Comparison of ENCODE assay signal across 16 mouse cellular contexts in the genomic region with DNA sequence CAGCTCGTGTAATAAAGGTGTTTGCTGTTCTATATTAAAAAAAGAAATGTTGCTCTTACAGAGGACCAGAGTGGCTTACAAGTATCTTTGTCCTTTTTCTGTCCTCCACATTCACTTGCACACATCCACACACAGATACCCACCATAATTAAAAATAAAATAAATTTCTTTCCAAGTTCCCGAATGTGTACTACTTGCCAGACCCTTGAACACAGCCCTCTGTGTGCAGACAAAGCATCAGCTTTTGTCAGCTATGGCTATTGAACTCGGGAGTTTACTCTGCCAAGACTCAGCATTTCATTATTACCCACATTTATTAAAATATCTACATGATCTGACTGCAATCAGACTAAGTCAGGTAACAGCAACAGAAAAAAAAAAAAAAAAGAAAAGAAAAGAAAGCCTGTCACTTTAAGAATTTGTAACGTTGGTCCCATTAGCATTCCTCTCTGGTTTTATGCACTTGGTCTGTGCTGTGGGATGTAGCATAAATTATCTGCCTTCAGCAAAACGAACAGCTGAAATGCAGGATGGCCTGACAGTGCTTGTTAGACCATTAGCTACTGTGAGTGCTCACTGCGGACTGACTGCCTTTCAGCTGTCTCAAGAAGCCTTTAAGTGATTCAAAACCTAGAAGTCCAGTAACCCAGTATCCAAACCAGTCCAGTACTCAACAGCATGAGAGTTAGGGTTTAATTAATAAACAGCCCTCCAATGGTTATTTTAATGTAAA. TPM values are rescaled to one million over a fixed set of nuclear protein-coding genes. Genes with fewer than 3 reads are reported as not detected.
DNase-seq lines count a peak whose midpoint lies in the region; ATAC-seq lines count a peak whose summit lies in the region.
"Had no signal": no experiment of that assay in that cellular context is flagged by ENCODE, and none has a peak within 500 bp of the region (broad histone marks: within the 10 kb centered on the region; RNA-seq: fewer than 3 reads in every experiment).

No protein-coding gene starts in this region.

- H3K36me3 ChIP-seq in hindbrain, embryonic 11.5 days (ENCODE audit: control insufficient read depth, insufficient read depth, low read length), result no peaks in the 10 kb centered on the region
- no peaks in the 10 kb centered on the region for H3K36me3 ChIP-seq in midbrain, embryonic 13.5 days
- H3K36me3 ChIP-seq: stomach, embryonic 15.5 days had no signal

- H3K9ac ChIP-seq in hindbrain, embryonic 11.5 days (ENCODE audit: low read depth, low read length), result no peak overlapping the region
- H3K9ac ChIP-seq in midbrain, embryonic 13.5 days (replicated peaks), result 0 out of 2 replicates have a peak overlapping the region, but pooled peaks have one; percentile 19
- H3K9ac ChIP-seq: stomach, embryonic 15.5 days had no signal

- H3K4me2 ChIP-seq in hindbrain, embryonic 11.5 days (replicated peaks; ENCODE audit: low read depth, low read length), result no peak overlapping the region
- no peak overlapping the region for H3K4me2 ChIP-seq in midbrain, embryonic 13.5 days (replicated peaks)
- H3K4me2 ChIP-seq: liver, embryonic 11.5 days; stomach, embryonic 15.5 days had no signal

- no peaks in the 10 kb centered on the region for H3K9me3 ChIP-seq in hindbrain, embryonic 11.5 days (ENCODE audit: control insufficient read depth, low read length)
- no peaks in the 10 kb centered on the region for H3K9me3 ChIP-seq in midbrain, embryonic 13.5 days
- H3K9me3 ChIP-seq: stomach, embryonic 15.5 days had no signal

- no peaks in the 10 kb centered on the region for H3K4me1 ChIP-seq in hindbrain, embryonic 11.5 days (replicated peaks; ENCODE audit: control insufficient read depth, insufficient read depth, low read length)
- H3K4me1 ChIP-seq in midbrain, embryonic 13.5 days (replicated peaks), result peaks cover 22% of the 10 kb centered on the region
- H3K4me1 ChIP-seq: stomach, embryonic 15.5 days had no signal

- H3K27me3 ChIP-seq in hindbrain, embryonic 11.5 days (ENCODE audit: control insufficient read depth, insufficient read depth, low read length), result no peaks in the 10 kb centered on the region
- H3K27me3 ChIP-seq in midbrain, embryonic 13.5 days, result 0 out of 2 replicates have a peak, but pooled peaks cover 5% of the 10 kb centered on the region

- no peak overlapping the region for H3K4me3 ChIP-seq in hindbrain, embryonic 11.5 days (ENCODE audit: low read depth, low read length)
- H3K4me3 ChIP-seq in midbrain, embryonic 13.5 days (replicated peaks), result no peak overlapping the region
- H3K4me3 ChIP-seq: stomach, embryonic 15.5 days had no signal

- peak; percentile 11 for DNase-seq in layer of hippocampus, adult 11-12 months (ENCODE audit: low spot score)
- DNase-seq in layer of hippocampus, postnatal 25 days (ENCODE audit: extremely low spot score in 1 of 2, low spot score in 1 of 2), result no peak
- peak; percentile 32 for DNase-seq in brain, embryonic 18.5 days (ENCODE audit: low read depth, low spot score)
- DNase-seq in hindbrain, embryonic 11.5 days (ENCODE audit: low spot score), result peak; percentile 49
- no peak for DNase-seq in urinary bladder, postnatal 36 days (ENCODE audit: low spot score in 2 of 2)
- no peak for DNase-seq in lung, adult 18-20 months
- DNase-seq in gastrocnemius, postnatal 36 days, result no peak
- DNase-seq: cerebellum, postnatal 14 days; heart, adult 11 months; heart, postnatal 4 days; kidney, postnatal 4 days had no signal

- 28% methylated on average over 6 of the region's 6 CpGs for WGBS in hindbrain, embryonic 11.5 days
- WGBS in midbrain, embryonic 13.5 days, result 16% methylated on average over 6 of the region's 6 CpGs

- peak; percentile 84 for ATAC-seq in hindbrain, embryonic 11.5 days (ENCODE audit: low FRiP score)
- ATAC-seq in midbrain, embryonic 13.5 days, result peak; percentile 93
- ATAC-seq: CD4-positive, CD25-positive, alpha-beta regulatory T cell, adult 4 months had no signal

- H3K27ac ChIP-seq in hindbrain, embryonic 11.5 days (ENCODE audit: low read depth, low read length), result no peak overlapping the region
- peak overlapping the region; percentile 79 for H3K27ac ChIP-seq in midbrain, embryonic 13.5 days
- H3K27ac ChIP-seq: stomach, embryonic 15.5 days had no signal

- intact Hi-C loops in gastrocnemius, postnatal 36 days (cut with DNase I), result no loop called here

RNA-seq across cellular contexts. Expression of a gene that starts 39.0 kb away (rescaled TPM):
- total RNA-seq in layer of hippocampus, postnatal 25 days (2021), result not detected
- 4.0 and 4.1 TPM in 2 replicates for polyA plus RNA-seq in hindbrain, embryonic 11.5 days (2014; fragmentation: Nextera tagmentation; extraction: Ambion mirVana)
- polyA plus RNA-seq in midbrain, embryonic 13.5 days (2015; fragmentation: Nextera tagmentation; extraction: Ambion mirVana), result 0.07 and 0.09 TPM in 2 replicates
- total RNA-seq in gastrocnemius, postnatal 36 days (2021), result under 1 TPM; 0.13 to 0.15 TPM
- polyA plus RNA-seq: CD4-positive, CD25-positive, alpha-beta regulatory T cell, adult 4 months had no signal

RNA-seq across cellular contexts. Expression of a gene that starts 45.6 kb away (rescaled TPM):
- not detected for total RNA-seq in layer of hippocampus, postnatal 25 days (2021)
- 63.7 and 68.1 TPM in 2 replicates for polyA plus RNA-seq in hindbrain, embryonic 11.5 days (2014; fragmentation: Nextera tagmentation; extraction: Ambion mirVana)
- 0.18 TPM in 1 of 2 replicates, not detected in the other for polyA plus RNA-seq in midbrain, embryonic 13.5 days (2015; fragmentation: Nextera tagmentation; extraction: Ambion mirVana)
- under 1 TPM in 1 of 2 experiments, not detected in 1; 0.22 TPM for total RNA-seq in gastrocnemius, postnatal 36 days (2021)
- polyA plus RNA-seq: CD4-positive, CD25-positive, alpha-beta regulatory T cell, adult 4 months had no signal

RNA-seq across cellular contexts. Expression of a gene that starts 58.2 kb away (rescaled TPM):
- not detected for total RNA-seq in layer of hippocampus, postnatal 25 days (2021)
- polyA plus RNA-seq in hindbrain, embryonic 11.5 days (2014; fragmentation: Nextera tagmentation; extraction: Ambion mirVana), result 4.9 and 5.4 TPM in 2 replicates
- not detected in 2 replicates for polyA plus RNA-seq in midbrain, embryonic 13.5 days (2015; fragmentation: Nextera tagmentation; extraction: Ambion mirVana)
- not detected for total RNA-seq in gastrocnemius, postnatal 36 days (2021)
- total RNA-seq: megakaryocyte progenitor cell, adult 5-6 weeks had no signal
- polyA plus RNA-seq: CD4-positive, CD25-positive, alpha-beta regulatory T cell, adult 4 months had no signal

Comparison
In these comparisons a context has a peak if more than half of its experiments do, and no peak if none do; other contexts are left out.
1. DNase-seq: peak in layer of hippocampus, adult 11-12 months (single experiment), brain, embryonic 18.5 days (single experiment) and hindbrain, embryonic 11.5 days (single experiment); none in layer of hippocampus, postnatal 25 days (0 of 2), urinary bladder, postnatal 36 days (0 of 2), lung, adult 18-20 months (0 of 2) and gastrocnemius, postnatal 36 days (0 of 2).